Mouse (Mus musculus): ENCODE measurements around the gene Pla2g12b.
"Not testable (repeated sequence)": the region's sequence is repeated elsewhere in the genome, so short reads cannot be mapped to it uniquely, and the experiment has no call there.

Gene Pla2g12b

GRCm38 (mm10) chr10:59402899-59403792, at the start of gene Pla2g12b:
TSS of gene Pla2g12b (plus strand) at chr10:59403660.
- no peak for DNase-seq (ENCODE audit: low spot score in 2 of 2)

- no peak for DNase-seq (ENCODE audit: low spot score in 2 of 2)
These were observed 49.3 kb upstream of the Pla2g12b start for GRCm38 (mm10) chr10:59354120-59354519.

GRCm38 (mm10) chr10:59355020-59355419, 48.4 kb upstream of the Pla2g12b start:
- DNase-seq (ENCODE audit: low spot score in 2 of 2): no peak

GRCm38 (mm10) chr10:59358744-59359143, 44.7 kb upstream of the Pla2g12b start:
- DNase-seq (ENCODE audit: low spot score in 2 of 2): no peak

GRCm38 (mm10) chr10:59363208-59363607, 40.3 kb upstream of the Pla2g12b start:
- DNase-seq (ENCODE audit: low spot score in 2 of 2): no peak

GRCm38 (mm10) chr10:59364551-59364950, 38.9 kb upstream of the Pla2g12b start:
- no peak for DNase-seq (ENCODE audit: low spot score in 2 of 2)

GRCm38 (mm10) chr10:59365804-59366589, 37.5 kb upstream of the Pla2g12b start:
- DNase-seq (ENCODE audit: low spot score in 2 of 2): no peak

GRCm38 (mm10) chr10:59366746-59367145, 36.7 kb upstream of the Pla2g12b start:
- DNase-seq (ENCODE audit: low spot score in 2 of 2): no peak

- DNase-seq (ENCODE audit: low spot score in 2 of 2): no peak
These were observed 36.3 kb upstream of the Pla2g12b start for GRCm38 (mm10) chr10:59367206-59367605.

- no peak for DNase-seq (ENCODE audit: low spot score in 2 of 2)
These were observed 34.7 kb upstream of the Pla2g12b start for GRCm38 (mm10) chr10:59368729-59369128.

GRCm38 (mm10) chr10:59369426-59369825, 34.0 kb upstream of the Pla2g12b start:
- no peak for DNase-seq (ENCODE audit: low spot score in 2 of 2)

- DNase-seq (ENCODE audit: low spot score in 2 of 2): no peak
These were observed 25.6 kb upstream of the Pla2g12b start for GRCm38 (mm10) chr10:59377906-59378305.

GRCm38 (mm10) chr10:59378728-59379127, 24.7 kb upstream of the Pla2g12b start:
- no peak for DNase-seq (ENCODE audit: low spot score in 2 of 2)

GRCm38 (mm10) chr10:59379927-59380326, 23.5 kb upstream of the Pla2g12b start:
- no peak for DNase-seq (ENCODE audit: low spot score in 2 of 2)

GRCm38 (mm10) chr10:59380411-59380821, 23.0 kb upstream of the Pla2g12b start:
- DNase-seq (ENCODE audit: low spot score in 2 of 2): no peak

GRCm38 (mm10) chr10:59381563-59381962, 21.9 kb upstream of the Pla2g12b start:
- DNase-seq (ENCODE audit: low spot score in 2 of 2): not testable (repeated sequence)

GRCm38 (mm10) chr10:59386951-59387350, 16.5 kb upstream of the Pla2g12b start:
- peak in 1 of 2 experiments; percentile 12 for DNase-seq (ENCODE audit: low spot score in 2 of 2)

- peak; percentile 11 to 41 for DNase-seq (ENCODE audit: low spot score in 2 of 2)
These were observed 13.8 kb upstream of the Pla2g12b start for GRCm38 (mm10) chr10:59389652-59390051.

- no peak for DNase-seq (ENCODE audit: low spot score in 2 of 2)
These were observed 11.6 kb upstream of the Pla2g12b start for GRCm38 (mm10) chr10:59391907-59392306.

- DNase-seq (ENCODE audit: low spot score in 2 of 2): not testable (repeated sequence)
These were observed 8.0 kb upstream of the Pla2g12b start, which contains the start of gene Gm10273 for GRCm38 (mm10) chr10:59395461-59395860. TSS of gene Gm10273 (plus strand) at chr10:59395632.

GRCm38 (mm10) chr10:59403793-59404149, 311 bp downstream of the Pla2g12b start:
- DNase-seq (ENCODE audit: low spot score in 2 of 2): no peak

- no peak for DNase-seq (ENCODE audit: low spot score in 2 of 2)
These were observed 5.0 kb downstream of the Pla2g12b start for GRCm38 (mm10) chr10:59408499-59408898.

- no peak for DNase-seq (ENCODE audit: low spot score in 2 of 2)
These were observed 6.8 kb downstream of the Pla2g12b start for GRCm38 (mm10) chr10:59410264-59410663.
